ENCODE assay signal across 20 mouse cellular contexts in genomic region chr6:39270457-39270856, GRCm38 (mm10).
DNase-seq lines count a peak whose midpoint lies in the region; ATAC-seq and TF ChIP-seq lines count a peak whose summit lies in the region.
"Had no signal": no experiment of that assay in that cellular context is flagged by ENCODE, and none has a peak within 500 bp of the region (broad histone marks: within the 10 kb centered on the region; RNA-seq: fewer than 3 reads in every experiment).

No protein-coding gene starts in this region.

- dilution Hi-C loops in CH12.LX (cut with MboI; ENCODE audit: extremely low pct_ligation_motif_present, extremely low pct_unique_long_range_greater_than_20kb, low sequenced_read_pairs) = no loop called here

- no peaks in the 10 kb centered on the region for H3K9me3 ChIP-seq in intestine, postnatal 0 days (ENCODE audit: control insufficient read depth)
- no peaks in the 10 kb centered on the region for H3K9me3 ChIP-seq in intestine, embryonic 16.5 days (ENCODE audit: control insufficient read depth, low read length)
- H3K9me3 ChIP-seq in CH12.LX (replicated peaks; ENCODE audit: low read length) (peaks cover 5% of the 10 kb centered on the region), MEL (replicated peaks; ENCODE audit: insufficient read depth, low read length) (no peaks in the 10 kb centered on the region)
- H3K9me3 ChIP-seq in stomach, embryonic 16.5 days (replicated peaks; ENCODE audit: control insufficient read depth, low read length) = no peaks in the 10 kb centered on the region
- H3K9me3 ChIP-seq: embryonic facial prominence, embryonic 12.5 days; forebrain, embryonic 15.5 days; heart, embryonic 13.5 days; hindbrain, embryonic 15.5 days had no signal

- intact Hi-C loops in left cerebral cortex, postnatal 36 days (cut with DNase I) = no loop called here

- H3K9ac ChIP-seq in intestine, postnatal 0 days (ENCODE audit: low read depth, low read length) = no peak overlapping the region
- H3K9ac ChIP-seq in intestine, embryonic 16.5 days (ENCODE audit: low read depth, low read length) = no peak overlapping the region
- H3K9ac ChIP-seq in CH12.LX (ENCODE audit: insufficient read depth, low read depth) (no peak overlapping the region), MEL (ENCODE audit: control insufficient read depth, low read depth, low read length, poor library complexity, severe bottlenecking) (no peak overlapping the region)
- H3K9ac ChIP-seq in stomach, embryonic 16.5 days (ENCODE audit: low read length) = no peak overlapping the region
- H3K9ac ChIP-seq: embryonic facial prominence, embryonic 12.5 days; forebrain, embryonic 15.5 days; heart, embryonic 13.5 days; hindbrain, embryonic 15.5 days had no signal

- peak; percentile 46 for TF ChIP-seq CTCF in intestine, postnatal 0 days (IDR thresholded peaks at IDR 0.05; ENCODE audit: low read depth)
- TF ChIP-seq CTCF in CH12.LX (conservative IDR thresholded peaks at IDR 0.05 in 1 of 2, IDR thresholded peaks at IDR 0.05 in 1 of 2; ENCODE audit: low read depth in 2 of 2, low read length in 2 of 2) = peak in 1 of 2 experiments; percentile 46; a peak in 2 of 4 replicates
- TF ChIP-seq CTCF in MEL (IDR thresholded peaks at IDR 0.05 in 2 of 3, conservative IDR thresholded peaks at IDR 0.05 in 1 of 3; ENCODE audit: control insufficient read depth in 1 of 3, insufficient read depth in 1 of 3, low read depth in 2 of 3, low read length in 3 of 3, poor library complexity in 1 of 3, severe bottlenecking in 1 of 3) = peak in 1 of 3 experiments; percentile 12; a peak in 1 of 6 replicates

- DNase-seq in CH12.LX (ENCODE audit: extremely low read depth) = no peak
- no peak for DNase-seq in MEL (ENCODE audit: low read depth, low spot score)
- DNase-seq in left cerebral cortex, postnatal 36 days (ENCODE audit: low spot score in 2 of 2) = no peak
- DNase-seq in right cerebral cortex, adult 2 months (ENCODE audit: low spot score in 2 of 2) = no peak
- DNase-seq: adrenal gland, postnatal 25 days; cerebellum, adult 11 months; cerebellum, adult 8-10 months; cerebellum, postnatal 14 days; gastrocnemius, postnatal 36 days; heart, adult 11 months; heart, postnatal 36 days had no signal

- no peaks in the 10 kb centered on the region for H3K36me3 ChIP-seq in intestine, postnatal 0 days (ENCODE audit: control insufficient read depth, insufficient read depth)
- no peaks in the 10 kb centered on the region for H3K36me3 ChIP-seq in intestine, embryonic 16.5 days (ENCODE audit: control insufficient read depth, insufficient read depth, low read length)
- H3K36me3 ChIP-seq in CH12.LX (replicated peaks in 1 of 2; ENCODE audit: control insufficient read depth in 1 of 2, insufficient read depth in 1 of 2, low read length in 1 of 2) = no peaks in the 10 kb centered on the region
- H3K36me3 ChIP-seq in MEL (ENCODE audit: control insufficient read depth in 1 of 2, insufficient read depth in 2 of 2, low read length in 2 of 2) = 0 out of 4 replicates have a peak, but pooled peaks cover 0 to 2% of the 10 kb centered on the region in 2 experiments
- H3K36me3 ChIP-seq in stomach, embryonic 16.5 days (ENCODE audit: control insufficient read depth, insufficient read depth, low read length) = no peaks in the 10 kb centered on the region
- H3K36me3 ChIP-seq: embryonic facial prominence, embryonic 12.5 days; forebrain, embryonic 15.5 days; G1E; heart, embryonic 13.5 days; hindbrain, embryonic 15.5 days had no signal

- WGBS in intestine, postnatal 0 days = 89% methylated on average over 1 of the region's 1 CpGs
- 75% methylated on average over 1 of the region's 1 CpGs for WGBS in intestine, embryonic 16.5 days
- 67% methylated on average over 1 of the region's 1 CpGs for WGBS in stomach, embryonic 16.5 days

- no peak overlapping the region for H3K4me3 ChIP-seq in intestine, postnatal 0 days (ENCODE audit: low read depth, low read length)
- no peak overlapping the region for H3K4me3 ChIP-seq in intestine, embryonic 16.5 days (ENCODE audit: low read length)
- H3K4me3 ChIP-seq in CH12.LX (replicated peaks in 1 of 3; ENCODE audit: low read depth in 2 of 3, low read length in 2 of 3, poor library complexity in 1 of 3) = no peak overlapping the region
- no peak overlapping the region for H3K4me3 ChIP-seq in MEL (ENCODE audit: control insufficient read depth in 1 of 2, insufficient read depth in 1 of 2, low read depth in 2 of 2, low read length in 2 of 2)
- H3K4me3 ChIP-seq in stomach, embryonic 16.5 days (replicated peaks; ENCODE audit: low read length) = no peak overlapping the region
- H3K4me3 ChIP-seq: embryonic facial prominence, embryonic 12.5 days; forebrain, embryonic 15.5 days; heart, embryonic 13.5 days; hindbrain, embryonic 15.5 days had no signal

- no peaks in the 10 kb centered on the region for H3K79me2 ChIP-seq in CH12.LX (replicated peaks; ENCODE audit: control insufficient read depth, extremely low read depth, insufficient read depth, poor library complexity, severe bottlenecking)
- H3K79me2 ChIP-seq in MEL (ENCODE audit: control insufficient read depth, insufficient read depth, low read length, poor library complexity) = no peaks in the 10 kb centered on the region

- TF ChIP-seq RAD21 in CH12.LX (IDR thresholded peaks at IDR 0.05; ENCODE audit: low read depth, low read length) = peak; percentile 39
- TF ChIP-seq RAD21 in MEL (IDR thresholded peaks at IDR 0.05; ENCODE audit: low read depth, low read length) = peak; percentile 6

- ATAC-seq in intestine, postnatal 0 days = no peak
- no peak for ATAC-seq in intestine, embryonic 16.5 days
- ATAC-seq in stomach, embryonic 16.5 days (ENCODE audit: insufficient read depth, low FRiP score) = no peak
- ATAC-seq: activated CD4-positive, CD25-positive, alpha-beta regulatory T cell, adult 4 months; forebrain, embryonic 15.5 days had no signal

- in situ Hi-C loops in CH12.LX (cut with MboI; ENCODE audit: low pct_ligation_motif_present, low pct_unique_long_range_greater_than_20kb, low sequenced_read_pairs) = no loop called here

- TF ChIP-seq EP300 in CH12.LX (IDR thresholded peaks at IDR 0.05; ENCODE audit: low read length) (no peak), MEL (IDR thresholded peaks at IDR 0.05; ENCODE audit: low read depth in 1 of 2, low read length in 2 of 2) (no peak)

- no peak for TF ChIP-seq POLR2A in CH12.LX (IDR thresholded peaks at IDR 0.05; ENCODE audit: low read depth, low read length)
- TF ChIP-seq POLR2A in MEL (IDR thresholded peaks at IDR 0.05; ENCODE audit: control insufficient read depth in 1 of 2, insufficient read depth in 1 of 2, low read depth in 1 of 2, low read length in 2 of 2, poor library complexity in 1 of 2) = no peak

- H3K4me2 ChIP-seq in intestine, postnatal 0 days (replicated peaks; ENCODE audit: low read depth) = no peak overlapping the region
- H3K4me2 ChIP-seq in intestine, embryonic 16.5 days (ENCODE audit: low read depth, low read length) = no peak overlapping the region
- H3K4me2 ChIP-seq in CH12.LX (ENCODE audit: insufficient read depth, low read depth, poor library complexity, severe bottlenecking) = no peak overlapping the region
- no peak overlapping the region for H3K4me2 ChIP-seq in stomach, embryonic 16.5 days (ENCODE audit: low read depth, low read length)
- H3K4me2 ChIP-seq: embryonic facial prominence, embryonic 12.5 days; forebrain, embryonic 15.5 days; heart, embryonic 13.5 days; hindbrain, embryonic 15.5 days had no signal

- H3K27ac ChIP-seq in intestine, postnatal 0 days (ENCODE audit: low read depth, low read length) = no peak overlapping the region
- H3K27ac ChIP-seq in intestine, embryonic 16.5 days (ENCODE audit: low read length) = no peak overlapping the region
- no peak overlapping the region for H3K27ac ChIP-seq in CH12.LX (ENCODE audit: insufficient read depth, low read depth)
- no peak overlapping the region for H3K27ac ChIP-seq in MEL (ENCODE audit: control insufficient read depth, low read depth, low read length)
- peak overlapping the region; percentile 82; the same call in 1 of the 2 replicates for H3K27ac ChIP-seq in stomach, embryonic 16.5 days (ENCODE audit: low read length)
- H3K27ac ChIP-seq: embryonic facial prominence, embryonic 12.5 days; forebrain, embryonic 15.5 days; heart, embryonic 13.5 days; hindbrain, embryonic 15.5 days had no signal

- no peaks in the 10 kb centered on the region for H3K4me1 ChIP-seq in intestine, postnatal 0 days (replicated peaks; ENCODE audit: control insufficient read depth, insufficient read depth, low read length)
- no peaks in the 10 kb centered on the region; the same call in 1 of the 2 replicates for H3K4me1 ChIP-seq in intestine, embryonic 16.5 days (ENCODE audit: control insufficient read depth, insufficient read depth, low read length)
- H3K4me1 ChIP-seq in CH12.LX (ENCODE audit: control insufficient read depth in 1 of 2, insufficient read depth in 2 of 2) = peaks cover 0 to 9% of the 10 kb centered on the region in 2 experiments; a peak in 2 of 4 replicates
- H3K4me1 ChIP-seq in MEL (ENCODE audit: control insufficient read depth in 1 of 2, insufficient read depth in 2 of 2, low read length in 2 of 2) = peaks cover 0 to 3% of the 10 kb centered on the region in 2 experiments; a peak in 3 of 4 replicates
- H3K4me1 ChIP-seq in stomach, embryonic 16.5 days (ENCODE audit: control insufficient read depth, insufficient read depth, low read length) = no peaks in the 10 kb centered on the region
- H3K4me1 ChIP-seq: embryonic facial prominence, embryonic 12.5 days; forebrain, embryonic 15.5 days; hindbrain, embryonic 15.5 days had no signal

- no peaks in the 10 kb centered on the region for H3K27me3 ChIP-seq in intestine, postnatal 0 days (replicated peaks; ENCODE audit: control insufficient read depth, insufficient read depth, low read length)
- no peaks in the 10 kb centered on the region for H3K27me3 ChIP-seq in intestine, embryonic 16.5 days (replicated peaks; ENCODE audit: control insufficient read depth, insufficient read depth, low read length)
- H3K27me3 ChIP-seq in CH12.LX (replicated peaks) (no peaks in the 10 kb centered on the region), MEL (ENCODE audit: control insufficient read depth in 1 of 2, insufficient read depth in 2 of 2, low read length in 2 of 2) (no peaks in the 10 kb centered on the region)
- H3K27me3 ChIP-seq in stomach, embryonic 16.5 days (ENCODE audit: control insufficient read depth, insufficient read depth, low read length) = no peaks in the 10 kb centered on the region
- H3K27me3 ChIP-seq: embryonic facial prominence, embryonic 12.5 days; forebrain, embryonic 15.5 days; heart, embryonic 13.5 days; hindbrain, embryonic 15.5 days had no signal

TF ChIP-seq in CH12.LX, 34 proteins besides CTCF, POLR2A, EP300 and RAD21:
- no peak for TF ChIP-seq MXI1 (IDR thresholded peaks at IDR 0.05; ENCODE audit: low read depth, low read length)
- no peak for TF ChIP-seq SIN3A (IDR thresholded peaks at IDR 0.05; ENCODE audit: low read length)
- 0 out of 2 replicates have a peak, but pooled peaks have one; percentile 28 for TF ChIP-seq SMC3 (IDR thresholded peaks at IDR 0.05; ENCODE audit: low read depth, low read length)

TF ChIP-seq in MEL, 35 proteins besides CTCF, POLR2A, EP300 and RAD21 (continues in another document):
- TF ChIP-seq HCFC1 (IDR thresholded peaks at IDR 0.05; ENCODE audit: low read depth, low read length) = no peak
- no peak for TF ChIP-seq TAL1 (IDR thresholded peaks at IDR 0.05; ENCODE audit: low read length)
- TF ChIP-seq POLR2AphosphoS2 (IDR thresholded peaks at IDR 0.05; ENCODE audit: low read length) = no peak
- no peak for TF ChIP-seq RCOR1 (IDR thresholded peaks at IDR 0.05; ENCODE audit: low read depth, low read length)
